Mouse (Mus musculus): ENCODE data around the gene Rock2. TPM values are rescaled to one million over a fixed set of nuclear protein-coding genes. Genes with fewer than 3 reads are reported as not detected.
A peak's percentile ranks its signal among the peaks of the same experiment; 100 is the strongest.

Gene Rock2
- polyA plus RNA-seq, 1 experiment from 2014 or later: 19.6 TPM

- DNase-seq (ENCODE audit: low spot score): no peak
- Histone ChIP-seq H3K36me3 (no peaks in the 10 kb centered on the region), H3K27ac (no peak overlapping the region), H3K4me1 (peaks cover 38% of the 10 kb centered on the region), H3K27me3 (ENCODE audit: insufficient read depth, poor library complexity, severe bottlenecking) (no peaks in the 10 kb centered on the region), H3K4me3 (no peak overlapping the region), H3K9me3 (no peaks in the 10 kb centered on the region)
- 90% methylated on average over 4 of the region's 4 CpGs for WGBS
Observed at GRCm38 (mm10) chr12:16864477-16864876, 30.2 kb upstream of the Rock2 start.

GRCm38 (mm10) chr12:16865871-16866270 is 28.8 kb upstream of the Rock2 start:
- Histone ChIP-seq H3K4me1 (peaks cover 48% of the 10 kb centered on the region), H3K4me3 (no peak overlapping the region), H3K9me3 (no peaks in the 10 kb centered on the region), H3K27me3 (ENCODE audit: insufficient read depth, poor library complexity, severe bottlenecking) (no peaks in the 10 kb centered on the region), H3K27ac (peak overlapping the region; percentile 75; the same call in 1 of the 2 replicates), H3K36me3 (no peaks in the 10 kb centered on the region)
- WGBS: 48% methylated on average over 3 of the region's 3 CpGs
- DNase-seq (ENCODE audit: low spot score): no peak

DNA sequence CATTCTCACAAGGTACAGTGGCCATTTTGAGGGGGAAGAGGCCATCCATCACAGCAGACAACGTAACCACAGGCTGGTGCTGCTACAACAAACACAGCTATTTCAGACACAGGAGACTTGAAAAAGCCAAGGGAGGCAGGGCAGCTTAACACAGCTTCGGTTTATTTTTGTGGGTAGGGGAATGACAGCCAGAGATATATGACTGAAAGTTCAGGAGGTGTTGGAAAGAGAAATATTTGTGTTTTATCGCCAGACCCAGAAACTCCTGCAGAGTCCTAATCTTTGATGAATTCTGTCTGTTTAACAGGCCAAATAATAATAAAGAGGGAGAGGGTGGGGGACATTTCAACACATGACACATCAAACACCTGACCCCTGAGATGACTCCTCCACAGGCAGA is 28.2 kb upstream of the Rock2 start:
- WGBS: 20% methylated on average over 3 of the region's 3 CpGs
- H3K9me3 ChIP-seq: no peaks in the 10 kb centered on the region
- no peaks in the 10 kb centered on the region for H3K36me3 ChIP-seq
- DNase-seq (ENCODE audit: low spot score): no peak
- H3K27ac ChIP-seq: peak overlapping the region; percentile 75
- H3K4me1 ChIP-seq: peaks cover 50% of the 10 kb centered on the region
- H3K27me3 ChIP-seq (ENCODE audit: insufficient read depth, poor library complexity, severe bottlenecking): no peaks in the 10 kb centered on the region
- no peak overlapping the region for H3K4me3 ChIP-seq

DNA sequence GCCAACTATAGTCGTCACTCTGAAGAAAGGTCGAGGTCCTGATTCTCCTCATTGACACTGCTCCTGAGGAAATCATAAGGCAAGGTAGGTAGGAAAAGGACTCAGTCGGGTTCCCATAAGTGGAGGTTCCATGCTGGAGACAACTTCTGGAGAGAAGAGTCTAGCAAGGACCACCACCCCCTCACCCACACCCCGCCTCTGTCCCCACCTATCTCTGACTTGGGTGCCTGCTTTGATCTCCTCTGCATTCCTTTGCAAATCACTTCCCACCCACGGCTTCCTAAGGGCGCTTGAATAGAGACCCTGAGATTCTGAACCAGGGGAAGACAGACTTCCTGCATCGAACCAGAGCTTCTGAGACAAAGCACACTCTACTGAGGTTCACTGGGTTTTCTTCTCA is 27.4 kb upstream of the Rock2 start:
- H3K9me3 ChIP-seq: no peaks in the 10 kb centered on the region
- no peaks in the 10 kb centered on the region for H3K27me3 ChIP-seq (ENCODE audit: insufficient read depth, poor library complexity, severe bottlenecking)
- H3K4me3 ChIP-seq: no peak overlapping the region
- peak overlapping the region; percentile 63 for H3K27ac ChIP-seq
- no peak for DNase-seq (ENCODE audit: low spot score)
- no peaks in the 10 kb centered on the region for H3K36me3 ChIP-seq
- 47% methylated on average over 7 of the region's 7 CpGs for WGBS
- H3K4me1 ChIP-seq: peaks cover 50% of the 10 kb centered on the region

DNA sequence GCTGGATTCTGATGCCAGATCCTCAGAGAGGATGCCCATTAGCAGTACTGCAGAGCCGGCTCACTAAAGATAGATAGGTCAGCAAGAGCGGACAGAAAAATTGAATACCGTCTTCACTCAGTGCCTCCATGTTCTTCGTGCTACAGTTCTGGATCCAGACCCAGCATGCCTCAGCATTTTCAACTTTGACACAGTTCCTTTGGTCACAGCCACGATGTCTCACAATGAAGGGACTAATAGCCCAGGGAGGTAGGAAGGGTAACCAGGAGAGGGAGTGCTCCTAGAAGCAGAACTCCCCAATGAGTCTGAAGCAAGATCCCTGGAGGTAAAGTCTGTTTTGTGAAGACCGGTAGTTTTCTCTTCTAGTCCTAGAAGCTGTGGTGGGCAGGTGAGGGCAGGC is 26.1 kb upstream of the Rock2 start:
- no peaks in the 10 kb centered on the region for H3K9me3 ChIP-seq
- no peak for DNase-seq (ENCODE audit: low spot score)
- no peaks in the 10 kb centered on the region for H3K27me3 ChIP-seq (ENCODE audit: insufficient read depth, poor library complexity, severe bottlenecking)
- no peaks in the 10 kb centered on the region for H3K36me3 ChIP-seq
- 67% methylated on average over 6 of the region's 6 CpGs for WGBS
- peak overlapping the region; percentile 89 for H3K27ac ChIP-seq
- peaks cover 60% of the 10 kb centered on the region for H3K4me1 ChIP-seq
- no peak overlapping the region for H3K4me3 ChIP-seq

DNA sequence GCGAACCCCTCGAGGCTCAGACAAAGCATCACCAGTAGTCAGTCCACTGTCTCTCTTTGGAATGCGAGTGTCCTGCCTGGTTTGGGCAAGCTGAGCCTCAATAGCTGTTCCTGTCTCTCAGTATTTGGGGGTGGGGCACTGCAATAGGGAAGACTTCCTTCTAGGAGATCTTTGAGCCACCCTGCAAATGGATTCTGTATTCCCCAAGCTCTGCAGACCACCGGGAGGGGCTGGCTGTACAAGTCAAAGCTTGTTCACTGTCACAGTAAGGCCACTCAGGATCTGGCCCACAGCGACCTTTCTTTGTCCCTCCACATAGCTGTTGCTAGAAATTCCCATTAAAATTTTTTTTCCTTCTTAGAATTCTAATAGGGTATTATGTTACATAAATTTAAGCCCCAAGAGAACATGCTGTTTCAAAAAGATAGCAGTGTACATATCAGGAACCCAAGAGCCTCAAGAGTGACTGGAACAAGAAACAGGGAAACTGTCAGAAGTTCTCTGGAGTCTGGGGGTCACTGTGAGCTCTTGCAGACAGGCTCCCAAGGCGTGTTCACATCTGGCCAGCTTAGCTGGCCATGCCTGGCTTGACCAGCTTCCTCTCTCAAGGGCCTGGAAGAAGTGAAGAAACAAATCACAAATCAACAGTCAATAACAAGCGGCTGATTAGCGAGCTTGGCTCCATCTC is 25.5 kb upstream of the Rock2 start:
- Histone ChIP-seq H3K4me3 (peak overlapping the region; percentile 25; the same call in 1 of the 2 replicates), H3K9me3 (no peaks in the 10 kb centered on the region), H3K4me1 (peaks cover 66% of the 10 kb centered on the region), H3K27me3 (ENCODE audit: insufficient read depth, poor library complexity, severe bottlenecking) (no peaks in the 10 kb centered on the region), H3K36me3 (no peaks in the 10 kb centered on the region), H3K27ac (peak overlapping the region; percentile 89)
- 40% methylated on average over 8 of the region's 8 CpGs for WGBS
- no peak for DNase-seq (ENCODE audit: low spot score)

GRCm38 (mm10) chr12:16869870-16870404 is 24.8 kb upstream of the Rock2 start:
- no peak for DNase-seq (ENCODE audit: low spot score)
- H3K9me3 ChIP-seq: no peaks in the 10 kb centered on the region
- H3K4me1 ChIP-seq: peaks cover 73% of the 10 kb centered on the region
- H3K36me3 ChIP-seq: no peaks in the 10 kb centered on the region
- H3K4me3 ChIP-seq: peak overlapping the region; percentile 25
- WGBS: 42% methylated on average over 9 of the region's 9 CpGs
- no peaks in the 10 kb centered on the region for H3K27me3 ChIP-seq (ENCODE audit: insufficient read depth, poor library complexity, severe bottlenecking)
- peak overlapping the region; percentile 89 for H3K27ac ChIP-seq

- Histone ChIP-seq H3K27ac (peak overlapping the region; percentile 89), H3K27me3 (ENCODE audit: insufficient read depth, poor library complexity, severe bottlenecking) (no peaks in the 10 kb centered on the region), H3K4me3 (peak overlapping the region; percentile 25; the same call in 1 of the 2 replicates), H3K4me1 (peaks cover 78% of the 10 kb centered on the region), H3K36me3 (no peaks in the 10 kb centered on the region), H3K9me3 (no peaks in the 10 kb centered on the region)
- WGBS: 22% methylated on average over 8 of the region's 8 CpGs
- DNase-seq (ENCODE audit: low spot score): peak; percentile 79
Observed at GRCm38 (mm10) chr12:16870405-16871068, 24.2 kb upstream of the Rock2 start.

DNA sequence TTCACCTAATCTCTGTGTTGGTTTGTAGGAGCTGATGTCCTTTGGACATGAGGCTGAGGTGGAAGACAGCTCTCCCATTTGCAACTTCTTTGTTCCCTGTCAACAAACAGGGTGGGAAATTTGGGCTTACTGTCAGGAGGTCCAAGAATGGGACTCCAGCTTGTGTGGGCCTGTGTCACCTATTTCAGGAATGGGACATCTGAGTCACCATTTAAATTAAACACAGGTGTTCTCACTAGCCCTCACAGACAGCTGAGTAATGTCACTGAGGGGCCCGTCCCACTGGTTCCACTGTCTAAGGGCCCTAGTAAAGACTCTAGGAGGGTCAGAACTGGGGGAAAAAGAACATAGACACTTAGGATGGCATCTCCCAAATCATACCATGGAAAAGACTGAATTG is 22.7 kb upstream of the Rock2 start:
- Histone ChIP-seq H3K9me3 (no peaks in the 10 kb centered on the region), H3K27me3 (ENCODE audit: insufficient read depth, poor library complexity, severe bottlenecking) (no peaks in the 10 kb centered on the region), H3K36me3 (no peaks in the 10 kb centered on the region), H3K4me3 (no peak overlapping the region), H3K27ac (no peak overlapping the region; the same call in 1 of the 2 replicates), H3K4me1 (peaks cover 80% of the 10 kb centered on the region)
- no peak for DNase-seq (ENCODE audit: low spot score)
- 76% methylated on average over 1 of the region's 1 CpGs for WGBS

DNA sequence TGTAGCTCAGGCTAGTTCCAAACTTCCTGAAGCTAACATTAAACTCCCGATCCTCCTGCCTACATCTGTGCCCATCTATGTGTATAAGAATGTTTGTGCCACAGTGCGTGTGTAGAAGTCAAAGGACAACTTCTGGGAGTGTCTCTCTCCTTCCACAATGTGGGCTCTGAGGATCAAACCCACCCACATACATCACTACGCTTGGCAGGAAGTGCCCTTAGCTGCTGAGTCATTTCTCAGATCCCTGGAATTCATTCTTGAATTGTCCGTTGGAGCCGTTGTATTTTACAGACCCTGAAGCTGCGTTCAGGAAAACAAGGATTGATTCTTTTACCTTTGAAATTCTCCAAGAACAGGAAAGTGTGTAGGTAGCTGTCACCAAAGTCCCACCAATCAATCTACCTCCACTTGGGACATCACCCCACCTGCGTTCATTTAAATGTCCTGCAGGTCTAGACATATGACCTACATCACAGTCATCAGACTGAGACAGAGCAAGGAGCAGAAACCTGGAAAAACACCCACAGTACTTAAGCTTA is 21.7 kb upstream of the Rock2 start:
- Histone ChIP-seq H3K9me3 (no peaks in the 10 kb centered on the region), H3K27ac (peak overlapping the region; percentile 52; the same call in 1 of the 2 replicates), H3K4me1 (peaks cover 76% of the 10 kb centered on the region), H3K4me3 (no peak overlapping the region), H3K27me3 (ENCODE audit: insufficient read depth, poor library complexity, severe bottlenecking) (no peaks in the 10 kb centered on the region), H3K36me3 (no peaks in the 10 kb centered on the region)
- WGBS: 65% methylated on average over 7 of the region's 7 CpGs
- no peak for DNase-seq (ENCODE audit: low spot score)

- peaks cover 76% of the 10 kb centered on the region for H3K4me1 ChIP-seq
- H3K27me3 ChIP-seq (ENCODE audit: insufficient read depth, poor library complexity, severe bottlenecking): no peaks in the 10 kb centered on the region
- no peaks in the 10 kb centered on the region for H3K9me3 ChIP-seq
- 57% methylated on average over 7 of the region's 7 CpGs for WGBS
- H3K36me3 ChIP-seq: no peaks in the 10 kb centered on the region
- H3K27ac ChIP-seq: peak overlapping the region; percentile 52; the same call in 1 of the 2 replicates
- no peak overlapping the region for H3K4me3 ChIP-seq
- no peak for DNase-seq (ENCODE audit: low spot score)
Observed at GRCm38 (mm10) chr12:16873549-16873948, 21.1 kb upstream of the Rock2 start.

- no peaks in the 10 kb centered on the region for H3K27me3 ChIP-seq (ENCODE audit: insufficient read depth, poor library complexity, severe bottlenecking)
- no peaks in the 10 kb centered on the region for H3K9me3 ChIP-seq
- peaks cover 72% of the 10 kb centered on the region for H3K4me1 ChIP-seq
- H3K36me3 ChIP-seq: no peaks in the 10 kb centered on the region
- 46% methylated on average over 2 of the region's 2 CpGs for WGBS
- no peak overlapping the region for H3K4me3 ChIP-seq
- no peak overlapping the region; the same call in 1 of the 2 replicates for H3K27ac ChIP-seq
- DNase-seq (ENCODE audit: low spot score): no peak
Observed at GRCm38 (mm10) chr12:16874086-16874485, 20.6 kb upstream of the Rock2 start.

DNA sequence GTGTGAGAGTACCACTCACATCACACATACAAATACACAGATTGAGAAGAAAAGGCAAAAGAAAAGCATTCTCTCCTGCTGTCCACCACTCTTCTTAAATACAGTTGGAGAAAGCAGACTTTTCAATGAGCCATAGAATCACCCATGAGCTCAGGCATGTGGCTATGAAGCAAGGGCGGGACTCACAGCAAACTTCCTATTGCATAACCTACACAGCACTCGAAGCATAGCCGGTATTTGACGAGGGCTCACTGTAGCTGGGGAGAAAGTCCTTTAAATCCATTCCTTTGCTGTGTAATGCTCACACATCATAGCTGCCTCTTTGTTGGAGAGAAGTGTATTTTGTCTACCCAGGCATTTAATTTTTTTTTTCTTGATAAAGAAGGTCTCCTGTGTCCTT is 19.4 kb upstream of the Rock2 start:
- H3K36me3 ChIP-seq: no peaks in the 10 kb centered on the region
- no peak for DNase-seq (ENCODE audit: low spot score)
- WGBS: 69% methylated on average over 4 of the region's 4 CpGs
- H3K4me3 ChIP-seq: no peak overlapping the region
- H3K9me3 ChIP-seq: no peaks in the 10 kb centered on the region
- no peaks in the 10 kb centered on the region for H3K27me3 ChIP-seq (ENCODE audit: insufficient read depth, poor library complexity, severe bottlenecking)
- no peak overlapping the region; the same call in 1 of the 2 replicates for H3K27ac ChIP-seq
- peaks cover 62% of the 10 kb centered on the region for H3K4me1 ChIP-seq
